Mouse (Mus musculus) liver, embryonic 14.5 days (tissue): ENCODE measurements around the gene Rhbdd1. TPM values are rescaled to one million over a fixed set of nuclear protein-coding genes. Genes with fewer than 3 reads are reported as not detected.

Source experiments
- ATAC-seq: fragments of 200-750 bp; cut with Nextera tagmentation; 2 replicates; pipeline ENCODE4 v1.8.0; 2017; ENCODE audit warnings: moderate number of reproducible peaks, mild to moderate bottlenecking, moderate library complexity; ENCODE audit not compliant: insufficient read depth
- DNase-seq, 3 experiments: peaks; one replicate each; pipeline ENCODE4 v3.0.0-alpha.2; 2012 to 2013; ENCODE audit warnings: low read depth in 3 of 3, low spot score in 3 of 3
- H3K27ac ChIP-seq: fragments of 300-500 bp; sonication (generic); 2 replicates; pipeline ENCODE4 v1.5.1; 2014; ENCODE audit warnings: moderate library complexity, mild to moderate bottlenecking, control low read depth, inconsistent platforms
- H3K27me3 ChIP-seq: fragments of 300-500 bp; sonication (generic); 2 replicates; pipeline ENCODE4 v1.6.1; 2014; ENCODE audit warnings: mild to moderate bottlenecking, low read length, moderate library complexity; ENCODE audit not compliant: control insufficient read depth, insufficient read depth
- H3K36me3 ChIP-seq: fragments of 300-500 bp; sonication (generic); replicated peaks from 2 replicates; pipeline ENCODE4 v1.6.1; 2014; ENCODE audit warnings: low read depth; ENCODE audit not compliant: control insufficient read depth, insufficient read depth
- H3K4me1 ChIP-seq, 2 experiments: fragments of 200-500 bp in 1 of 2; fragments of 300-500 bp in 1 of 2; sonication (generic) in 1 of 2; replicated peaks; 2 replicates each; pipeline ENCODE4 v1.6.1; 2012 to 2014; ENCODE audit warnings: antibody characterized with exemption in 1 of 2, inconsistent platforms in 1 of 2, low read length in 1 of 2; ENCODE audit not compliant: control insufficient read depth in 2 of 2, insufficient read depth in 2 of 2
- H3K4me2 ChIP-seq: fragments of 300-500 bp; sonication (generic); 2 replicates; pipeline ENCODE4 v1.6.1; 2014; ENCODE audit warnings: low read depth, mild to moderate bottlenecking, control low read depth, moderate library complexity
- H3K4me3 ChIP-seq, 2 experiments: fragments of 200-500 bp in 1 of 2; fragments of 300-500 bp in 1 of 2; sonication (generic) in 1 of 2; 2 replicates each; pipeline ENCODE4 v1.5.1; 2012 to 2014; ENCODE audit warnings: low read depth in 2 of 2, low read length in 2 of 2, mild to moderate bottlenecking in 2 of 2, control low read depth in 1 of 2, inconsistent platforms in 1 of 2, moderate library complexity in 1 of 2; ENCODE audit not compliant: insufficient read depth in 1 of 2
- H3K9ac ChIP-seq: fragments of 300-500 bp; sonication (generic); replicated peaks from 2 replicates; pipeline ENCODE4 v1.6.1; 2014; ENCODE audit warnings: mild to moderate bottlenecking, control low read depth, moderate library complexity
- H3K9me3 ChIP-seq: fragments of 300-500 bp; sonication (generic); 2 replicates; pipeline ENCODE4 v1.6.1; 2016; ENCODE audit warnings: low read length, mixed read lengths; ENCODE audit not compliant: control insufficient read depth
- CTCF ChIP-seq: IDR thresholded peaks from 2 replicates; pipeline ENCODE4 v1.5.1; 2016; ENCODE audit warnings: antibody characterized with exemption, low read depth, control low read depth
- EP300 ChIP-seq: IDR thresholded peaks from 2 replicates; pipeline ENCODE4 v1.6.1; 2016; ENCODE audit warnings: antibody characterized with exemption, low read depth
- WGBS: fragments of 180-500 bp; shearing (Covaris S2); extraction: QIAGEN DNeasy Blood & Tissue Kit; methylation state at CpG from one replicate; pipeline ENCODE4 v1.1.7; 2014; ENCODE audit not compliant: insufficient replicate concordance; 5-methylcytosine and 5-hydroxymethylcytosine counted together
- polyA plus RNA-seq, 2 experiments: library from polyadenylated mRNA; depleted of rRNA in 1 of 2; stranded (reverse) in 1 of 2; unstranded in 1 of 2; fragments of >200 nt; fragmentation: Nextera tagmentation in 1 of 2; extraction: Ambion mirVana in 1 of 2; gene quantifications; 2 replicates each; pipeline versions ENCODE4 v1.2.1 to v1.2.3; 2012 to 2014

The Rhbdd1 gene
- polyA plus RNA-seq, 2 experiments: 4.9 to 5.8 TPM

DNA sequence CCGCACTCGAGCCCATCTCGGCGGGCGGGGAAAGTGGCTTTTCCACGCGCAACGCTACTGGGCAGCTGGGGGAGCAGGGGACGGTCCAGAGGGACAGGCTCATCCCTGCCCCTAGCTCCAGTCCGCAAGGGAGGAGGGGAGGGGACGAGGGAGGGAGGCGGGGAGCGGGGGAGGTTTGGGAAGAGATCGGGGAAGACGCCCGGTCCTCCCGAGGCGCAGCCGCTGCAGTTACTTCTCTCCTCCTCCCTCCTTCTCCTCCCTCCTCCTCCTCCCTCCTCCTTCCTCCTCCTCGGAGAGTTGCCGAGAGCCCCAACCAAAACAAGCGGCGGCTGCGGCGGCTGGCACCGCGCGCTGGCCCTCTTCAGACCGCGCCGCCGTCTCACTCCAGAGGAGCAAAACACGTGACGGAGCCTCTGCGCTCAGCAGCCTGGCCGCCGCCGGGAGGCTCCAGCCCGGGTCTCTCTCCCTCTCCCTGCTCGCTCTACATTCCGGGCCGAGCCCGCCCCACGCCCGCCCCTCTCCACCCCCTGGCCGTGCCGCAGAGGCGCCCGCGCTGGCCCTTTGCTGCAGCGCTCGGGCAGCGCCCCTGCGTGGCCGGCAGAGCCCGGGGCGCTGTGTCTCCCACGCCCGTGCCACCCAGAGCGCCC lies 25.0 kb upstream of the Rhbdd1 start, which contains the start of gene Irs1:
Gene Irs1 (minus strand): TSS at position 266 of the 647 bp plus-strand sequence.
- Histone ChIP-seq H3K4me3 (peak within 1 kb of the TSS; percentile 48 to 52), H3K9ac (no peak within 1 kb of the TSS; the same call in 1 of the 2 replicates), H3K36me3 (no peaks in the 10 kb centered on the region), H3K27me3 (peaks cover 52% of the 10 kb centered on the region), H3K4me1 (no peaks in the 10 kb centered on the region), H3K9me3 (no peaks in the 10 kb centered on the region), H3K4me2 (peak within 1 kb of the TSS; percentile 57), H3K27ac (no peak within 1 kb of the TSS)
- TF ChIP-seq EP300: no peak
- TF ChIP-seq CTCF: no peak; the same call in 1 of the 2 replicates
- no peak for DNase-seq
- peak; percentile 74 for ATAC-seq
- WGBS: under 1% methylated on average over 47 of the region's 60 CpGs

GRCm38 (mm10) chr1:82291930-82292712 lies 24.1 kb upstream of the Rhbdd1 start:
- H3K4me2 ChIP-seq: peak overlapping the region; percentile 57
- H3K4me3 ChIP-seq: peak overlapping the region; percentile 24 to 48; a peak in 3 of 4 replicates
- no peaks in the 10 kb centered on the region for H3K9me3 ChIP-seq
- no peak for TF ChIP-seq CTCF
- TF ChIP-seq EP300: no peak
- H3K27ac ChIP-seq: no peak overlapping the region
- H3K27me3 ChIP-seq: peaks cover 52% of the 10 kb centered on the region
- 0 out of 2 replicates have a peak, but pooled peaks have one; percentile 5 for ATAC-seq
- no peak overlapping the region for H3K9ac ChIP-seq
- no peaks in the 10 kb centered on the region for H3K36me3 ChIP-seq
- DNase-seq: no peak
- WGBS: 3% methylated on average over 23 of the region's 23 CpGs
- no peaks in the 10 kb centered on the region for H3K4me1 ChIP-seq

- Histone ChIP-seq H3K4me1 (no peaks in the 10 kb centered on the region), H3K9ac (no peak overlapping the region), H3K27ac (no peak overlapping the region), H3K4me2 (peak overlapping the region; percentile 57), H3K4me3 (0 out of 4 replicates have a peak overlapping the region, but pooled peaks of 1 of the 2 experiments have one; percentile 11), H3K9me3 (no peaks in the 10 kb centered on the region), H3K36me3 (no peaks in the 10 kb centered on the region), H3K27me3 (peaks cover 52% of the 10 kb centered on the region)
- TF ChIP-seq CTCF (no peak), EP300 (no peak)
- DNase-seq: no peak
- WGBS: 2% methylated on average over 13 of the region's 13 CpGs
- no peak for ATAC-seq
Measured at GRCm38 (mm10) chr1:82292771-82293170, 23.5 kb upstream of the Rhbdd1 start.

GRCm38 (mm10) chr1:82294102-82294501 lies 22.1 kb upstream of the Rhbdd1 start:
- ATAC-seq (no peak), DNase-seq (no peak)
- peaks cover 47% of the 10 kb centered on the region for H3K27me3 ChIP-seq

DNA sequence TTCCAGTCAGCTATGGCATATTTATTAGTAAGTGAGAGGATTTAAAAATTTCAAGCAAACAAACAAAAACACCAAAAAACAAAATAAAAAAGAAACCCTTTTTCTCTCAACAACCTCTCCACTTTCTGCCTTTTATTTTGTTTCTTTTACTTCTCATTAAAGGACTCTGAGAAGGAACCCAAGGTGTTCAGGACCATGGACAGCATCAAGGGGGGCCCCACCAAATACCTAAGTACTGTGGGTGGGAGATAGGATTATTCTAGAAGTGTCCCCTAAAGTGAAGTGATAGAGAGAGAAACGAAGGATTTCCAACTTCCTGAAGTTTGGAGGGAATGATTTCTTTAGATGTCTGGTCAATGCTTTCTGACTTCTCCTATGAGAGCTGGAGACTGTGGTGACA lies 17.7 kb upstream of the Rhbdd1 start:
- H3K36me3 ChIP-seq: no peaks in the 10 kb centered on the region
- TF ChIP-seq CTCF (no peak), EP300 (no peak)
- peaks cover 2% of the 10 kb centered on the region; the same call in 1 of the 2 replicates for H3K27me3 ChIP-seq
- no peak overlapping the region for H3K4me3 ChIP-seq
- no peak overlapping the region for H3K9ac ChIP-seq
- no peak overlapping the region for H3K27ac ChIP-seq
- WGBS: 11% methylated on average over 1 of the region's 1 CpGs
- H3K9me3 ChIP-seq: no peaks in the 10 kb centered on the region
- ATAC-seq (no peak), DNase-seq (no peak)
- no peaks in the 10 kb centered on the region for H3K4me1 ChIP-seq
- no peak overlapping the region for H3K4me2 ChIP-seq

More at GRCm38 (mm10) chr1:82294102-82294501, 22.1 kb upstream of the Rhbdd1 start:
- H3K4me2 ChIP-seq: no peak overlapping the region
- no peaks in the 10 kb centered on the region for H3K36me3 ChIP-seq
- H3K27ac ChIP-seq: no peak overlapping the region
- 9% methylated on average over 6 of the region's 6 CpGs for WGBS
- no peaks in the 10 kb centered on the region for H3K4me1 ChIP-seq
- no peak overlapping the region for H3K9ac ChIP-seq
- H3K4me3 ChIP-seq: no peak overlapping the region
- H3K9me3 ChIP-seq: no peaks in the 10 kb centered on the region
- TF ChIP-seq CTCF (peak; percentile 26; the same call in 1 of the 2 replicates), EP300 (no peak)
